Mouse (Mus musculus): ENCODE measurements around the gene Prkn.

GRCm38 (mm10) chr17:11996311-11996710 is 1156.1 kb downstream of the Prkn start:
- no peak for TF ChIP-seq CTCF (IDR thresholded peaks at IDR 0.05)
- TF ChIP-seq EP300 (IDR thresholded peaks at IDR 0.05) = no peak

Measured in lung, postnatal 0 days (tissue).